Mouse (Mus musculus) testis, adult 2 months (tissue): ENCODE measurements around the gene Auts2.

Experiments
- CTCF ChIP-seq: fragments of 200-500 bp; IDR thresholded peaks from 2 replicates; pipeline ENCODE4 v1.5.1; 2012; ENCODE audit warnings: low read depth, mild to moderate bottlenecking, inconsistent platforms, low read length, moderate library complexity; ENCODE audit not compliant: control insufficient read depth, insufficient read depth, insufficient replicate concordance
- POLR2A ChIP-seq: fragments of 200-500 bp; IDR thresholded peaks from 2 replicates; pipeline ENCODE4 v1.6.1; 2012; ENCODE audit warnings: low read depth, mild to moderate bottlenecking, inconsistent platforms, low read length, moderate library complexity; ENCODE audit not compliant: control insufficient read depth

- TF ChIP-seq POLR2A: no peak
- no peak for TF ChIP-seq CTCF
Measured at GRCm38 (mm10) chr5:131836014-131836735, 707.0 kb downstream of the Auts2 start.
